Mouse (Mus musculus) lung, postnatal 0 days (tissue): ENCODE results near the gene Grin2b.

Experiments
- CTCF ChIP-seq: IDR thresholded peaks from 2 replicates; pipeline ENCODE4 v1.5.1; 2016; ENCODE audit warnings: antibody characterized with exemption, mild to moderate bottlenecking
- EP300 ChIP-seq: IDR thresholded peaks from 2 replicates; pipeline ENCODE4 v1.6.1; 2016; ENCODE audit warnings: antibody characterized with exemption, mild to moderate bottlenecking, control low read depth

GRCm38 (mm10) chr6:135680105-135680710 lies 493.1 kb downstream of the Grin2b start:
- TF ChIP-seq CTCF (no peak), EP300 (no peak)
